Mouse (Mus musculus): ENCODE measurements around the gene Fmnl3. TPM values are rescaled to one million over a fixed set of nuclear protein-coding genes. Genes with fewer than 3 reads are reported as not detected.

Gene Fmnl3
- polyA plus RNA-seq, 1 experiment from 2014 or later: 15.1 TPM

GRCm38 (mm10) chr15:99358952-99359351 lies 11.3 kb downstream of the Fmnl3 start:
- Histone ChIP-seq H3K27ac (replicated peaks) (no peak overlapping the region), H3K4me3 (no peak overlapping the region), H3K9me3 (no peaks in the 10 kb centered on the region), H3K4me1 (no peaks in the 10 kb centered on the region; the same call in 1 of the 2 replicates), H3K9ac (replicated peaks) (no peak overlapping the region), H3K4me2 (replicated peaks) (no peak overlapping the region), H3K27me3 (no peaks in the 10 kb centered on the region), H3K36me3 (no peaks in the 10 kb centered on the region)
- no peak for ATAC-seq (ENCODE audit: low FRiP score, low read depth)
- 91% methylated on average over 9 of the region's 9 CpGs for WGBS

GRCm38 (mm10) chr15:99356462-99356861 lies 13.8 kb downstream of the Fmnl3 start:
- no peaks in the 10 kb centered on the region for H3K36me3 ChIP-seq
- WGBS: 86% methylated on average over 6 of the region's 6 CpGs
- no peaks in the 10 kb centered on the region for H3K9me3 ChIP-seq
- H3K27me3 ChIP-seq: no peaks in the 10 kb centered on the region
- no peak for ATAC-seq (ENCODE audit: low FRiP score, low read depth)
- no peak overlapping the region for H3K27ac ChIP-seq (replicated peaks)
- no peak overlapping the region for H3K4me3 ChIP-seq
- no peak overlapping the region for H3K4me2 ChIP-seq (replicated peaks)
- no peak overlapping the region for H3K9ac ChIP-seq (replicated peaks)
- no peaks in the 10 kb centered on the region; the same call in 1 of the 2 replicates for H3K4me1 ChIP-seq

GRCm38 (mm10) chr15:99355660-99356059 lies 14.6 kb downstream of the Fmnl3 start:
- H3K9me3 ChIP-seq: no peaks in the 10 kb centered on the region
- H3K4me3 ChIP-seq: no peak overlapping the region
- H3K27me3 ChIP-seq: no peaks in the 10 kb centered on the region
- no peaks in the 10 kb centered on the region for H3K36me3 ChIP-seq
- no peak for ATAC-seq (ENCODE audit: low FRiP score, low read depth)
- H3K27ac ChIP-seq (replicated peaks): no peak overlapping the region
- H3K9ac ChIP-seq (replicated peaks): no peak overlapping the region
- 82% methylated on average over 6 of the region's 6 CpGs for WGBS
- no peak overlapping the region for H3K4me2 ChIP-seq (replicated peaks)
- H3K4me1 ChIP-seq: no peaks in the 10 kb centered on the region; the same call in 1 of the 2 replicates

GRCm38 (mm10) chr15:99352306-99352705 lies 18.0 kb downstream of the Fmnl3 start:
- no peak for ATAC-seq (ENCODE audit: low FRiP score, low read depth)
- WGBS: 81% methylated on average over 5 of the region's 5 CpGs

GRCm38 (mm10) chr15:99351610-99352009 lies 18.7 kb downstream of the Fmnl3 start:
- no peak overlapping the region for H3K27ac ChIP-seq (replicated peaks)
- H3K27me3 ChIP-seq: no peaks in the 10 kb centered on the region
- H3K36me3 ChIP-seq: no peaks in the 10 kb centered on the region
- no peak overlapping the region for H3K4me3 ChIP-seq
- ATAC-seq (ENCODE audit: low FRiP score, low read depth): no peak
- H3K4me1 ChIP-seq: no peaks in the 10 kb centered on the region; the same call in 1 of the 2 replicates
- H3K4me2 ChIP-seq (replicated peaks): no peak overlapping the region
- H3K9me3 ChIP-seq: no peaks in the 10 kb centered on the region
- WGBS: 84% methylated on average over 6 of the region's 6 CpGs
- H3K9ac ChIP-seq (replicated peaks): no peak overlapping the region

More at GRCm38 (mm10) chr15:99352306-99352705, 18.0 kb downstream of the Fmnl3 start:
- H3K36me3 ChIP-seq: no peaks in the 10 kb centered on the region
- H3K27ac ChIP-seq (replicated peaks): no peak overlapping the region
- no peaks in the 10 kb centered on the region for H3K9me3 ChIP-seq
- H3K4me2 ChIP-seq (replicated peaks): no peak overlapping the region
- H3K9ac ChIP-seq (replicated peaks): no peak overlapping the region
- no peak overlapping the region for H3K4me3 ChIP-seq
- H3K27me3 ChIP-seq: no peaks in the 10 kb centered on the region
- no peaks in the 10 kb centered on the region; the same call in 1 of the 2 replicates for H3K4me1 ChIP-seq

GRCm38 (mm10) chr15:99344961-99345360 lies 25.3 kb downstream of the Fmnl3 start:
- H3K27ac ChIP-seq (replicated peaks): no peak overlapping the region
- ATAC-seq (ENCODE audit: low FRiP score, low read depth): no peak
- no peak overlapping the region for H3K9ac ChIP-seq (replicated peaks)
- WGBS: 80% methylated on average over 4 of the region's 4 CpGs
- no peaks in the 10 kb centered on the region for H3K9me3 ChIP-seq
- no peaks in the 10 kb centered on the region for H3K27me3 ChIP-seq
- H3K36me3 ChIP-seq: no peaks in the 10 kb centered on the region
- H3K4me3 ChIP-seq: no peak overlapping the region
- no peak overlapping the region for H3K4me2 ChIP-seq (replicated peaks)
- peaks cover 14% of the 10 kb centered on the region for H3K4me1 ChIP-seq

GRCm38 (mm10) chr15:99344148-99344870 lies 26.0 kb downstream of the Fmnl3 start:
- Histone ChIP-seq H3K4me1 (peaks cover 20% of the 10 kb centered on the region), H3K27ac (replicated peaks) (no peak overlapping the region; the same call in 1 of the 2 replicates), H3K4me3 (no peak overlapping the region), H3K27me3 (no peaks in the 10 kb centered on the region), H3K9ac (replicated peaks) (0 out of 2 replicates have a peak overlapping the region, but pooled peaks have one; percentile 8), H3K9me3 (no peaks in the 10 kb centered on the region), H3K36me3 (no peaks in the 10 kb centered on the region), H3K4me2 (replicated peaks) (no peak overlapping the region)
- no peak for ATAC-seq (ENCODE audit: low FRiP score, low read depth)
- WGBS: 68% methylated on average over 8 of the region's 8 CpGs

GRCm38 (mm10) chr15:99343414-99344147 lies 26.7 kb downstream of the Fmnl3 start:
- Histone ChIP-seq H3K4me2 (replicated peaks) (no peak overlapping the region), H3K36me3 (no peaks in the 10 kb centered on the region), H3K27ac (replicated peaks) (no peak overlapping the region; the same call in 1 of the 2 replicates), H3K4me1 (peaks cover 22% of the 10 kb centered on the region), H3K4me3 (no peak overlapping the region), H3K27me3 (no peaks in the 10 kb centered on the region), H3K9ac (replicated peaks) (0 out of 2 replicates have a peak overlapping the region, but pooled peaks have one; percentile 8), H3K9me3 (no peaks in the 10 kb centered on the region)
- no peak for ATAC-seq (ENCODE audit: low FRiP score, low read depth)
- 75% methylated on average over 5 of the region's 5 CpGs for WGBS

- WGBS: 45% methylated on average over 9 of the region's 9 CpGs
- no peak overlapping the region for H3K4me2 ChIP-seq (replicated peaks)
- H3K9me3 ChIP-seq: no peaks in the 10 kb centered on the region
- H3K36me3 ChIP-seq: no peaks in the 10 kb centered on the region
- no peak for ATAC-seq (ENCODE audit: low FRiP score, low read depth)
- H3K27ac ChIP-seq (replicated peaks): peak overlapping the region; percentile 4; the same call in 1 of the 2 replicates
- no peak overlapping the region for H3K4me3 ChIP-seq
- H3K9ac ChIP-seq (replicated peaks): no peak overlapping the region
- peaks cover 22% of the 10 kb centered on the region for H3K4me1 ChIP-seq
- no peaks in the 10 kb centered on the region for H3K27me3 ChIP-seq
Observed at GRCm38 (mm10) chr15:99342194-99342981, 27.9 kb downstream of the Fmnl3 start.

GRCm38 (mm10) chr15:99341102-99341501 lies 29.2 kb downstream of the Fmnl3 start:
- no peak overlapping the region for H3K4me3 ChIP-seq
- no peak overlapping the region for H3K4me2 ChIP-seq (replicated peaks)
- WGBS: 93% methylated on average over 3 of the region's 3 CpGs
- H3K27me3 ChIP-seq: no peaks in the 10 kb centered on the region
- no peaks in the 10 kb centered on the region for H3K9me3 ChIP-seq
- no peaks in the 10 kb centered on the region for H3K36me3 ChIP-seq
- no peak overlapping the region for H3K27ac ChIP-seq (replicated peaks)
- peaks cover 22% of the 10 kb centered on the region for H3K4me1 ChIP-seq
- no peak overlapping the region for H3K9ac ChIP-seq (replicated peaks)
- ATAC-seq (ENCODE audit: low FRiP score, low read depth): no peak

GRCm38 (mm10) chr15:99339669-99340068 lies 30.6 kb downstream of the Fmnl3 start:
- Histone ChIP-seq H3K4me2 (replicated peaks) (no peak overlapping the region), H3K4me1 (peaks cover 22% of the 10 kb centered on the region), H3K27me3 (no peaks in the 10 kb centered on the region), H3K27ac (replicated peaks) (no peak overlapping the region), H3K9ac (replicated peaks) (no peak overlapping the region), H3K36me3 (no peaks in the 10 kb centered on the region), H3K9me3 (no peaks in the 10 kb centered on the region), H3K4me3 (no peak overlapping the region)
- no peak for ATAC-seq (ENCODE audit: low FRiP score, low read depth)
- WGBS: 64% methylated on average over 6 of the region's 6 CpGs
